Mouse (Mus musculus) limb, embryonic 14.5 days (tissue): ENCODE results near the gene Gm20388. TPM values are rescaled to one million over a fixed set of nuclear protein-coding genes. Genes with fewer than 3 reads are reported as not detected.

Experiments used
- ATAC-seq: fragments of 200-750 bp; cut with Nextera tagmentation; 2 replicates; pipeline ENCODE4 v1.8.0; 2017; ENCODE audit warnings: low read depth, moderate number of reproducible peaks, moderate TSS enrichment; ENCODE audit not compliant: low FRiP score
- DNase-seq: peaks from one replicate; pipeline ENCODE4 v3.0.0-alpha.2; 2015; ENCODE audit warnings: low spot score
- H3K27ac ChIP-seq: fragments of 300-500 bp; sonication (generic); replicated peaks from 2 replicates; pipeline ENCODE4 v1.5.1; 2014; ENCODE audit warnings: low read depth, mild to moderate bottlenecking, low read length, moderate library complexity, mixed read lengths
- H3K27me3 ChIP-seq: fragments of 300-500 bp; sonication (generic); 2 replicates; pipeline ENCODE4 v1.6.1; 2014; ENCODE audit warnings: low read length, mixed read lengths; ENCODE audit not compliant: control insufficient read depth, insufficient read depth
- H3K36me3 ChIP-seq: fragments of 300-500 bp; sonication (generic); 2 replicates; pipeline ENCODE4 v1.6.1; 2014; ENCODE audit warnings: mild to moderate bottlenecking, low read length, moderate library complexity, mixed read lengths; ENCODE audit not compliant: control insufficient read depth, insufficient read depth
- H3K4me1 ChIP-seq: fragments of 300-500 bp; sonication (generic); 2 replicates; pipeline ENCODE4 v1.6.1; 2014; ENCODE audit warnings: antibody characterized with exemption, low read length, mixed read lengths; ENCODE audit not compliant: control insufficient read depth, insufficient read depth
- H3K4me2 ChIP-seq: fragments of 300-500 bp; sonication (generic); replicated peaks from 2 replicates; pipeline ENCODE4 v1.6.1; 2014; ENCODE audit warnings: low read depth, mild to moderate bottlenecking, low read length, moderate library complexity; ENCODE audit not compliant: severe bottlenecking
- H3K4me3 ChIP-seq: fragments of 300-500 bp; sonication (generic); replicated peaks from 2 replicates; pipeline ENCODE4 v1.5.1; 2014; ENCODE audit warnings: low read length
- H3K9ac ChIP-seq: fragments of 300-500 bp; sonication (generic); 2 replicates; pipeline ENCODE4 v1.6.1; 2014; ENCODE audit warnings: mild to moderate bottlenecking, low read depth, low read length, moderate library complexity; ENCODE audit not compliant: severe bottlenecking
- H3K9me3 ChIP-seq: fragments of 300-500 bp; sonication (generic); 2 replicates; pipeline ENCODE4 v1.6.1; 2016; ENCODE audit warnings: low read length; ENCODE audit not compliant: control insufficient read depth
- POLR2A ChIP-seq: fragments of 200-500 bp; IDR thresholded peaks from 2 replicates; pipeline ENCODE4 v1.8.0; 2012; ENCODE audit warnings: inconsistent platforms, mild to moderate bottlenecking, moderate library complexity, borderline replicate concordance; ENCODE audit not compliant: insufficient read depth, insufficient read length; ENCODE audit errors: extremely low read depth
- WGBS: fragments of 180-500 bp; shearing (Covaris S2); extraction: QIAGEN DNeasy Blood & Tissue Kit; methylation state at CpG from one replicate; pipeline ENCODE4 v1.1.7; 2014; 5-methylcytosine and 5-hydroxymethylcytosine counted together
- polyA plus RNA-seq, 2 experiments: library from polyadenylated mRNA; depleted of rRNA in 1 of 2; stranded (reverse) in 1 of 2; unstranded in 1 of 2; fragments of >200 nt; fragmentation: Nextera tagmentation in 1 of 2; extraction: Ambion mirVana in 1 of 2; gene quantifications; 2 replicates each; pipeline versions ENCODE4 v1.2.1 to v1.2.3; 2012 to 2014

Gm20388 gene
- polyA plus RNA-seq, 2 experiments: 1.9 to 49.9 TPM

GRCm38 (mm10) chr8:123503801-123504467 lies 3593.3 kb downstream of the Gm20388 start:
- Histone ChIP-seq H3K36me3 (peaks cover 95% of the 10 kb centered on the region), H3K4me2 (no peak overlapping the region), H3K4me3 (no peak overlapping the region), H3K27me3 (no peaks in the 10 kb centered on the region), H3K9me3 (peaks cover 5% of the 10 kb centered on the region; the same call in 1 of the 2 replicates), H3K4me1 (no peaks in the 10 kb centered on the region), H3K9ac (no peak overlapping the region), H3K27ac (no peak overlapping the region)
- WGBS: 97% methylated on average over 6 of the region's 6 CpGs
- DNase-seq (no peak), ATAC-seq (no peak)
- TF ChIP-seq POLR2A: no peak

GRCm38 (mm10) chr8:123504591-123505195 lies 3594.1 kb downstream of the Gm20388 start:
- Histone ChIP-seq H3K4me3 (no peak overlapping the region), H3K4me2 (no peak overlapping the region), H3K27me3 (no peaks in the 10 kb centered on the region), H3K9me3 (peaks cover 5% of the 10 kb centered on the region; the same call in 1 of the 2 replicates), H3K36me3 (peaks cover 95% of the 10 kb centered on the region), H3K4me1 (no peaks in the 10 kb centered on the region), H3K27ac (no peak overlapping the region), H3K9ac (no peak overlapping the region)
- DNase-seq (no peak), ATAC-seq (no peak)
- 81% methylated on average over 9 of the region's 9 CpGs for WGBS
- no peak for TF ChIP-seq POLR2A

- Histone ChIP-seq H3K27ac (no peak overlapping the region), H3K9me3 (peaks cover 5% of the 10 kb centered on the region; the same call in 1 of the 2 replicates), H3K4me2 (no peak overlapping the region), H3K4me1 (no peaks in the 10 kb centered on the region), H3K4me3 (no peak overlapping the region), H3K9ac (no peak overlapping the region), H3K27me3 (no peaks in the 10 kb centered on the region), H3K36me3 (peaks cover 95% of the 10 kb centered on the region)
- TF ChIP-seq POLR2A: no peak
- DNase-seq (no peak), ATAC-seq (no peak)
- 84% methylated on average over 4 of the region's 4 CpGs for WGBS
Observed at GRCm38 (mm10) chr8:123505267-123505666, 3594.6 kb downstream of the Gm20388 start.

- no peak for TF ChIP-seq POLR2A
- Histone ChIP-seq H3K4me1 (no peaks in the 10 kb centered on the region), H3K9me3 (peaks cover 5% of the 10 kb centered on the region; the same call in 1 of the 2 replicates), H3K27ac (no peak overlapping the region), H3K9ac (no peak overlapping the region), H3K27me3 (no peaks in the 10 kb centered on the region), H3K4me3 (no peak overlapping the region), H3K36me3 (peaks cover 91% of the 10 kb centered on the region), H3K4me2 (no peak overlapping the region)
- WGBS: 88% methylated on average over 9 of the region's 9 CpGs
- DNase-seq (no peak), ATAC-seq (no peak)
Observed at GRCm38 (mm10) chr8:123505695-123506094, 3595.1 kb downstream of the Gm20388 start.

GRCm38 (mm10) chr8:123507153-123507552 lies 3596.5 kb downstream of the Gm20388 start:
- 89% methylated on average over 5 of the region's 5 CpGs for WGBS
- no peak for TF ChIP-seq POLR2A
- peaks cover 77% of the 10 kb centered on the region for H3K36me3 ChIP-seq

More at GRCm38 (mm10) chr8:123507153-123507552, 3596.5 kb downstream of the Gm20388 start:
- no peaks in the 10 kb centered on the region for H3K27me3 ChIP-seq
- peaks cover 5% of the 10 kb centered on the region; the same call in 1 of the 2 replicates for H3K9me3 ChIP-seq
- ATAC-seq (peak; percentile 32), DNase-seq (no peak)
- H3K27ac ChIP-seq: no peak overlapping the region
- H3K4me2 ChIP-seq: no peak overlapping the region
- H3K4me3 ChIP-seq: no peak overlapping the region
- H3K9ac ChIP-seq: no peak overlapping the region
- no peaks in the 10 kb centered on the region for H3K4me1 ChIP-seq
